18 mouse cellular contexts compared by ENCODE assay signal in the genomic region with DNA sequence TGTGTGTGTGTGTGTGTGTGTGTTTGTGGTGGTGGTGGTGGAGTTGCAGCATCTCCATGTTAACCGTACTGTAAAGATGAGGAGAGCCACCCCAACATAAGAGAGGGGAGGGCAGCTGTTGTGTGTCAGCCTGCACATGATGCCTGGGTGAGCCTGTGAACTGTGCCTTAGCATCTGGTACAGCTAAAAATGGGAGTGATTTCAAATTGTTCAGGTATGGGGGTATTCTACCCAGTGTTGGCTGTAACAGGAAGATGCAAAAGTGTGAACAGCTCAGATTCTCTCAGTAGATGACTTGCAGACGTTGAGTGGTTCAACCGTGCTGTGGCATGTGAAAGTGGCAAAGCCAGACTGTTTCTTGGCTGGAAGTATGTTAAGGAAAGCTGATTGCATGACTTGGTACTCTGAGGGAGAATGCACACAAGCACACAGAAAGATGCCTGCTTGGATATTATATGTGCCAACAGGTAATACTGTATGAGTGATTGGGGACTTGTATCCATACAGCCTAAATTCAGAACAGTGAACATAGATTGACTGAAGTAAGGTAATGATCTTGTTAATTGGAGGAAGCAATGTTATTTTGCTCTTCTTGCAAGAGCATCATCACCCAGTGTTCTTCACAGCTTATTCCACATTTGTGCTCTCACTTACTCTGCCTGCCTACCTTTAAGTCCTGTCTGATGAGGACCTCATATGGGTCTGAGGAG. TPM values are rescaled to one million over a fixed set of nuclear protein-coding genes. Genes with fewer than 3 reads are reported as not detected.
A peak's percentile ranks its signal among the peaks of the same experiment; 100 is the strongest.
DNase-seq lines count a peak whose midpoint lies in the region; TF ChIP-seq lines count a peak whose summit lies in the region.
"Had no signal": no experiment of that assay in that cellular context is flagged by ENCODE, and none has a peak within 500 bp of the region (broad histone marks: within the 10 kb centered on the region; RNA-seq: fewer than 3 reads in every experiment).

No protein-coding gene starts in this region.

- no peak for TF ChIP-seq POLR2A in spleen, adult 2 months (IDR thresholded peaks at IDR 0.05; ENCODE audit: low read depth, low read length)

- peak; percentile 56 for DNase-seq in heart, adult 11 months
- DNase-seq in heart, postnatal 4 days = no peak
- no peak for DNase-seq in spleen, adult 2 months (ENCODE audit: low read depth in 1 of 2, low spot score in 2 of 2)
- no peak for DNase-seq in spleen, adult 12 weeks (ENCODE audit: low spot score)
- peak; percentile 73 for DNase-seq in naive thymus-derived CD4-positive, alpha-beta T cell, adult 2 months (ENCODE audit: low read depth)
- DNase-seq in kidney, postnatal 14 days = no peak
- DNase-seq: adrenal gland, postnatal 14 days; cerebellum, adult 18-20 months; cerebellum, adult 9-11 months; heart, adult 2 months; heart, postnatal 36 days had no signal

- peaks cover 18% of the 10 kb centered on the region for H3K36me3 ChIP-seq in spleen, adult 2 months (ENCODE audit: control insufficient read depth, insufficient read depth, low read length)
- H3K36me3 ChIP-seq: hindbrain, embryonic 12.5 days; intestine, embryonic 15.5 days had no signal

- H3K27me3 ChIP-seq in spleen, adult 2 months (ENCODE audit: control insufficient read depth, insufficient read depth, low read length) = no peaks in the 10 kb centered on the region
- H3K27me3 ChIP-seq: forebrain, embryonic 13.5 days; heart, embryonic 13.5 days; hindbrain, embryonic 12.5 days; intestine, embryonic 15.5 days had no signal

- WGBS in spleen, adult 2 months = 46% methylated on average over 3 of the region's 3 CpGs

- H3K4me1 ChIP-seq in spleen, adult 2 months (ENCODE audit: control insufficient read depth, insufficient read depth, insufficient read length) = peaks cover 49% of the 10 kb centered on the region
- H3K4me1 ChIP-seq: forebrain, embryonic 13.5 days; hindbrain, embryonic 12.5 days had no signal

- H3K27ac ChIP-seq in spleen, adult 2 months (ENCODE audit: insufficient read depth, low read length) = peak overlapping the region; percentile 69
- H3K27ac ChIP-seq: embryonic facial prominence, embryonic 10.5 days; forebrain, embryonic 13.5 days; heart, adult 2 months; heart, embryonic 13.5 days; hindbrain, embryonic 12.5 days; intestine, embryonic 15.5 days had no signal

- H3K4me3 ChIP-seq in spleen, adult 2 months (ENCODE audit: extremely low read depth, insufficient read depth, insufficient read length) = no peak overlapping the region
- H3K4me3 ChIP-seq: embryonic facial prominence, embryonic 10.5 days; forebrain, embryonic 13.5 days; heart, adult 2 months; heart, embryonic 13.5 days; hindbrain, embryonic 12.5 days; intestine, embryonic 15.5 days had no signal

- TF ChIP-seq CTCF in spleen, adult 2 months (IDR thresholded peaks at IDR 0.05; ENCODE audit: extremely low read depth, insufficient read depth, insufficient read length, insufficient replicate concordance) = no peak

RNA-seq across cellular contexts. Expression of a gene that starts 6.8 kb away (rescaled TPM):
- total RNA-seq in heart, postnatal 4 days (2021) = 1 to 10 TPM; 2.8 to 3.3 TPM
- 19.3 and 21.5 TPM in 2 replicates for polyA plus RNA-seq in spleen, adult 2 months (2012; rRNA removed)

RNA-seq across cellular contexts. Expression of a gene that starts 42.6 kb away (rescaled TPM):
- not detected for total RNA-seq in heart, postnatal 4 days (2021)
- polyA plus RNA-seq in spleen, adult 2 months (2012; rRNA removed) = 91.9 and 111 TPM in 2 replicates
- total RNA-seq: gastrocnemius, postnatal 10 days; gastrocnemius, postnatal 4 days had no signal
- polyA plus RNA-seq: heart, embryonic 13.5 days; hindbrain, embryonic 12.5 days had no signal

Comparison
In these comparisons a context has a peak if more than half of its experiments do, and no peak if none do; other contexts are left out.
1. DNase-seq: peak in heart, adult 11 months (single experiment) and naive thymus-derived CD4-positive, alpha-beta T cell, adult 2 months (single experiment); none in heart, postnatal 4 days (single experiment), spleen, adult 2 months (0 of 2), spleen, adult 12 weeks (single experiment) and kidney, postnatal 14 days (single experiment).